Mouse (Mus musculus) E14TG2a.4 (cell line): ENCODE measurements around the gene Dtx3.
"Not testable (repeated sequence)": the region's sequence is repeated elsewhere in the genome, so short reads cannot be mapped to it uniquely, and the experiment has no call there.

Experiments used
- H3K27me3 ChIP-seq: 2 replicates; pipeline ENCODE4 v1.6.1; 2014; ENCODE audit warnings: low read length, control low read depth; ENCODE audit not compliant: insufficient read depth
- H3K36me3 ChIP-seq: 2 replicates; pipeline ENCODE4 v1.6.1; 2014; ENCODE audit warnings: low read length, control low read depth; ENCODE audit not compliant: insufficient read depth
- H3K4me1 ChIP-seq: replicated peaks from 2 replicates; pipeline ENCODE4 v1.6.1; 2014; ENCODE audit warnings: low read depth, low read length, control low read depth
- H3K4me3 ChIP-seq: replicated peaks from 2 replicates; pipeline ENCODE4 v1.5.1; 2014; ENCODE audit warnings: mild to moderate bottlenecking, low read length
- H3K9me3 ChIP-seq: 2 replicates; pipeline ENCODE4 v1.6.1; 2014; ENCODE audit warnings: low read length, control low read depth
- CTCF ChIP-seq: conservative IDR thresholded peaks from 2 replicates; pipeline ENCODE4 v1.5.1; 2014; ENCODE audit warnings: low read length
- NANOG ChIP-seq: IDR thresholded peaks from 2 replicates; pipeline ENCODE4 v1.6.1; 2014; ENCODE audit warnings: borderline replicate concordance, low read length, mixed read lengths
- POU5F1 ChIP-seq: IDR thresholded peaks from 2 replicates; pipeline ENCODE4 v1.6.1; 2014; ENCODE audit warnings: low read length, borderline replicate concordance

The Dtx3 gene

GRCm38 (mm10) chr10:127160728-127161127, 34.8 kb downstream of the Dtx3 start:
- H3K36me3 ChIP-seq: no peaks in the 10 kb centered on the region
- peaks cover 24% of the 10 kb centered on the region for H3K27me3 ChIP-seq
- H3K4me1 ChIP-seq: peaks cover 17% of the 10 kb centered on the region
- TF ChIP-seq CTCF (no peak), NANOG (no peak), POU5F1 (no peak)
- H3K9me3 ChIP-seq: no peaks in the 10 kb centered on the region
- no peak overlapping the region for H3K4me3 ChIP-seq

DNA sequence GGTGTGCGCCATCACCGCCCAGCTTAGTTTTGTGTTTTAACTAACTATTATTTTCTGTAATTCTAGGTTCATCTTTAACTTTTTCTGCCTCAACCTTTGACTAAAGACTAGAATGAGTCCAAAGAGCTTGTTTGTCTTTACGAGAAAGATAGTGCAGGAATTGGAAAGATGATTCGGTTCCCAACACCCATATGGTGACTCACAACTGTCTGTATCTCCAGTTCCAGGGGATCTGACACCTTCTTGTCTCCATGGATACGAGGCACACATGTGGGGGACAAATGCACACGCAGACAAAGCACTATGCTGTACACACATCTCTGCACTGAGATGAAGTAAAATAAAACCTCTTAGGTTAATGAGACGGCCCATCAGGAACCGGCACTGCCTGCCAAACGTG, 35.4 kb downstream of the Dtx3 start:
- peaks cover 18% of the 10 kb centered on the region for H3K27me3 ChIP-seq
- no peaks in the 10 kb centered on the region for H3K9me3 ChIP-seq
- peaks cover 17% of the 10 kb centered on the region for H3K4me1 ChIP-seq
- TF ChIP-seq NANOG: no peak
- TF ChIP-seq CTCF: no peak
- no peak for TF ChIP-seq POU5F1
- no peak overlapping the region for H3K4me3 ChIP-seq
- H3K36me3 ChIP-seq: no peaks in the 10 kb centered on the region

GRCm38 (mm10) chr10:127158471-127158870, 37.1 kb downstream of the Dtx3 start:
- Histone ChIP-seq H3K9me3 (no peaks in the 10 kb centered on the region), H3K36me3 (no peaks in the 10 kb centered on the region), H3K4me3 (no peak overlapping the region), H3K27me3 (peaks cover 7% of the 10 kb centered on the region), H3K4me1 (peaks cover 11% of the 10 kb centered on the region)
- TF ChIP-seq CTCF (no peak), POU5F1 (no peak), NANOG (no peak)

GRCm38 (mm10) chr10:127156511-127156910, 39.0 kb downstream of the Dtx3 start:
- Histone ChIP-seq H3K27me3 (no peaks in the 10 kb centered on the region), H3K9me3 (peaks cover 16% of the 10 kb centered on the region), H3K4me1 (no peaks in the 10 kb centered on the region), H3K4me3 (no peak overlapping the region), H3K36me3 (no peaks in the 10 kb centered on the region)
- TF ChIP-seq CTCF (no peak), NANOG (no peak), POU5F1 (no peak)

DNA sequence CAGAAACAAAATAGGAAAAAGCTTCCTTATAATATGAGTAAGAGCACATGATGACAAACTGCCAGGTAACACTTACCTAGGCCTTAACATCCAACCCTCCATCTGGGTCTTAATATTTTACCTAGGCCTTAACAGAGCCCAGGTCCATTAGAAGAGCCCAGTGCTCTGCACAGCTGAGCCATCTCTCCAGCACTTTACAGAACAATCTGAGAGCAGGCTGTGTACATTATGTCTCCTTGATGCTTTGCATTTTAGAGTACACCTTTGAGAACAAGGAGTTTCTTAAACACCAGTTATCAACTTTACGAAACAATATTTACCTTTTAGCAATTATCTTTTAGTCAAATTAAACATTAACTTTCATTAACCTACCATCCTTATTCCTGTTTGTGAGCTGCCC, 39.4 kb downstream of the Dtx3 start:
- Histone ChIP-seq H3K4me1 (peaks cover 4% of the 10 kb centered on the region), H3K27me3 (no peaks in the 10 kb centered on the region), H3K36me3 (no peaks in the 10 kb centered on the region), H3K9me3 (peaks cover 20% of the 10 kb centered on the region), H3K4me3 (no peak overlapping the region)
- TF ChIP-seq NANOG (no peak), POU5F1 (no peak), CTCF (no peak)

GRCm38 (mm10) chr10:127154652-127155051, 40.9 kb downstream of the Dtx3 start:
- no peak overlapping the region for H3K4me3 ChIP-seq
- no peaks in the 10 kb centered on the region for H3K27me3 ChIP-seq
- peaks cover 20% of the 10 kb centered on the region for H3K9me3 ChIP-seq
- H3K36me3 ChIP-seq: no peaks in the 10 kb centered on the region
- peaks cover 5% of the 10 kb centered on the region for H3K4me1 ChIP-seq
- TF ChIP-seq NANOG (no peak), CTCF (no peak), POU5F1 (no peak)

GRCm38 (mm10) chr10:127154241-127154640, 41.3 kb downstream of the Dtx3 start:
- Histone ChIP-seq H3K27me3 (no peaks in the 10 kb centered on the region), H3K4me3 (no peak overlapping the region), H3K4me1 (peaks cover 5% of the 10 kb centered on the region), H3K36me3 (no peaks in the 10 kb centered on the region), H3K9me3 (peaks cover 20% of the 10 kb centered on the region)
- TF ChIP-seq CTCF (no peak), POU5F1 (no peak), NANOG (no peak)

DNA sequence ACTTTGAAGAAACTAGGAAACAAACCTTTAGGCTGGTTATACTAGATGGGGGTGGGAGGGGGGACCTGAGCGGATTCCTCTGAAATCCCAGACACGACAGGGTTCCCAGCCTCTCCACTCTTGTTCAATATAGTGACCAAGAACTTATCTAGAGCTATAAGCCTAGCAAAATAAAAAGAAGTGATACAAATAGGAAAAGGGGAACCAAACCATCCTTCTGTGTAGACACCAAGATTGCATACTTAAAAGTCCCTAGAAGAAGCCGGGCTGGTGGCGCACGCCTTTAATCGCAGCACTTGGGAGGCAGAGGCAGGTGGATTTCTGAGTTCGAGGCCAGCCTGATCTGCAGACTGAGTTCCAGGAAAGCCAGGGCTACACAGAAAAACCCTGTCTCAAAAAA, 42.2 kb downstream of the Dtx3 start:
- H3K9me3 ChIP-seq: peaks cover 20% of the 10 kb centered on the region
- peaks cover 8% of the 10 kb centered on the region for H3K4me1 ChIP-seq
- TF ChIP-seq POU5F1 (no peak), NANOG (no peak), CTCF (no peak)
- no peaks in the 10 kb centered on the region for H3K27me3 ChIP-seq
- H3K36me3 ChIP-seq: no peaks in the 10 kb centered on the region
- no peak overlapping the region for H3K4me3 ChIP-seq

DNA sequence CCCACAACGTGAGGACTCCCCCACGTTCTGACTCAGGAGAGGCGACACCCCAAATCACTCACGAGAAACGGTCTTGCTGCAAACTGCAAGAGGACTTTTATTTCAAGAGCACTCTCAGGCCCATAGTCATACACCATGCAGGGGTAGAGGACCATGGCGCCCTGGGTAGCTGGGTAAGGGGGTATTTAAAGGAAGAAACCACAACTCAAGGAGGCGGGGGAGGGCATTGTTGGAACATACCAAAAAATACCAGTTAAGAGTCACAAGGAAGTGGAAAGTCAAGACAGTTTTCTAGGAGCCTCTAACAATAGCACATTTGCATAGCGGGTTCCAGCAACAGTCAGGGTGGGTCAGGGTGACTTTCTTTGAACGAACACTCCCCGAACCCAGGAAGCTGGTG, 43.0 kb downstream of the Dtx3 start:
- Histone ChIP-seq H3K9me3 (peaks cover 20% of the 10 kb centered on the region), H3K4me1 (peaks cover 12% of the 10 kb centered on the region)
- not testable (repeated sequence) for H3K27me3 ChIP-seq, H3K36me3 ChIP-seq, H3K4me3 ChIP-seq

- not testable (repeated sequence) for H3K36me3 ChIP-seq, H3K4me3 ChIP-seq, H3K27me3 ChIP-seq
- H3K4me1 ChIP-seq: peaks cover 19% of the 10 kb centered on the region
- peaks cover 20% of the 10 kb centered on the region for H3K9me3 ChIP-seq
These were observed 44.3 kb downstream of the Dtx3 start for GRCm38 (mm10) chr10:127151233-127151632.
